Mouse (Mus musculus) heart, adult 11 months (tissue): ENCODE data around the gene Itgav.

Experiments used
- DNase-seq: peaks from one replicate; pipeline ENCODE4 v3.0.0; 2022

Gene Itgav

DNA sequence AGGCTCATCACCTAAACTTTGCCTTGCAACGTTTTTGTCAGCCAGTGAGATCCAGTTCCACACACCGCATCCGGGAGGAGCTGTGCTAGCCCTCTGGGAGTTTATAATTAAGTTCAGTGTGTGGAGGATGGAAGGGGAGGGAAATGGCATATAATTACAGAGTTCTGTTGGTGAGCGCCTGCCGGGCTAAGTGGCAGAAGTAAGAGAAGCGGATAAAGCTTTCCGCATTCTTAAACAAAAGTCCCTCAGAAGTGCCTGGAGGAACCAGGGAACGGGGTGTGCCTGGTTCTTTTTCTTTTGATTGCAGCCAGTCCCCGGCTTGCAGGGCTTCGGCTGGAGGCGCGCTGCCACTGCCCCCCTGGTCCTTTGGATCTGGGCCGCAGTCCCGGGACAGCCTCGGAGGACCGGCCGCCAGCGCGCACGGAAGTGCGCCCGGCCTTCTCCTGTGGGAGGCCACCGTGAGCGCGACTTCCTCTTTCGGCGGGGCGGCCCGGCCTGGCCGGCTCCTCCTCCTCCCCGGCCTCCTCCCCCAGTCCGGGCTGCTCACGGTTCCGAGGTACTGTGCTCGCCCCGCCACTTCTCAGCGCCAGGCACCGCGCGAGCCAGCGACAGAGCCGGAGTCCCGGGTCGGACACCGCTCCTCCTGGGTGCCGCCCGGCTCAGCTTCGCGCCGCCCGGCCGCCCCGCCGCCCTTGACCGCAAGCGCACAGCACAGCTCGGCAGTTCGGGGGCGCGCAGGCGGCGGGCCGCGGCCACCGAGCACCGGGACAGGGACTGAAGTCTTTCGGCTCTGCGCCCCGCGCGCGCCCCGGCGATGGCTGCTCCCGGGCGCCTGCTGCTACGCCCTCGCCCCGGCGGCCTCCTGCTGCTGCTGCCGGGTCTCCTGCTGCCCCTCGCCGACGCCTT lies at the start of gene Itgav:
Gene Itgav (plus strand): TSS at position 477 of the 906 bp plus-strand sequence.
- DNase-seq = peak; percentile 100

- DNase-seq = no peak
Observed at GRCm38 (mm10) chr2:83674421-83674820, 49.8 kb upstream of the Itgav start.

DNA sequence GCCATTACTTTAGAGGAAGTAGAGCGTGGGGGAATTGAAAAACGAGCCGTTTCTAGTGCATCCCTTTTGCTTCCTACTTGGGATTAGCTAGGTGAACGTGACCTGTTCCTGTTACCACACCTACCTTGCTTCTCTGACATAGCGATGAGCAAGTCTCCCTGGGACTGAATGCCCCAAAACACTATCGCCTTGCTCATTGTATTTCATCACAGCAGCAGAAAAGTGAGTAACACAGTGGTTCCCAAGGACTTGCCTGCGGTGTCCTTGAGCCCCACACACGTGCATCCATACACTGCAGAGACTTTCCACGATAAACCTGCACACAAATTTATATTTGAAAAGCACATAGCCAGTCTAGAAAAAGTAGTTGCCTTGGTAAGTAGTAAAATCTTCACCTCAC lies 49.3 kb upstream of the Itgav start:
- DNase-seq = no peak

- DNase-seq = no peak
Observed at GRCm38 (mm10) chr2:83675681-83676080, 48.5 kb upstream of the Itgav start.

GRCm38 (mm10) chr2:83676226-83676870 lies 47.8 kb upstream of the Itgav start:
- no peak for DNase-seq

DNA sequence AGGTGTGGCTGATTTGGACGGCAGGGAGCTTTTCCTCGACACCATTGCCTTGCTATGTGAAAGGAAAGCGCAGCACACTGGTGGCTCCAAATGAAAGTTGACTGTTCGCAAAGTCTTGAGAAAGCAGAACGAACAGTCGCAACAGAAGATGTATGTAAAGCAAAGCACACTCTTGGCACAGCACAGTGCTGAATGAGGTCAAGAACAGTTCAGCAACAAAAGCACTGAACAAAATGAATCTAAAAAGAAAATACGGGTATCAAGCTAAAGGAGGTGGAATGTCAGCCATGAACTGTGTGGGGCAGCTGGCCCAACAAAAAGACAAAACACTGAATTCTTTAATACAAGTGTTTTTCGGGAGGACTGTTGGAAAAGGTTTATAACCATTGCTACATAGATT lies 42.9 kb upstream of the Itgav start:
- no peak for DNase-seq

DNA sequence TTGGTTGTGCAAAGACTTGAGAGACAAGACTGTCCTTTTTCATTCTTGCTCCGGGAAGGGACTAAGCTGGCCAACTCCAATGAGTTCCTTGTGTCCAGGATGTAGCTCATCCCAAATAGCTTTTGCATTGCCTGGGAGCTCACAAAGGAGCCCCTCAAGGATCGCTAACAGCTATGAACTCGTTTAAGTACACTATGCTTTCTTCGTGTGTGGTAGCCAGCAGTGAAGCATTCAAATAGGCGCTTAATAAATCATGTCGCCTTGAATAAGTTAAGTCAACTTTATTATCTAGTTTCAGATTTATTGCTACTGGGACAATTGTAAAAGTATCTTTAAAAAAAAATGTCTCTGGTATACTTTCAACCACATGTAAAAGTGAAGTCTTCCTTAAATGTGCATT lies 42.4 kb upstream of the Itgav start:
- DNase-seq = no peak

GRCm38 (mm10) chr2:83682282-83682681 lies 41.9 kb upstream of the Itgav start:
- DNase-seq = peak; percentile 87

DNA sequence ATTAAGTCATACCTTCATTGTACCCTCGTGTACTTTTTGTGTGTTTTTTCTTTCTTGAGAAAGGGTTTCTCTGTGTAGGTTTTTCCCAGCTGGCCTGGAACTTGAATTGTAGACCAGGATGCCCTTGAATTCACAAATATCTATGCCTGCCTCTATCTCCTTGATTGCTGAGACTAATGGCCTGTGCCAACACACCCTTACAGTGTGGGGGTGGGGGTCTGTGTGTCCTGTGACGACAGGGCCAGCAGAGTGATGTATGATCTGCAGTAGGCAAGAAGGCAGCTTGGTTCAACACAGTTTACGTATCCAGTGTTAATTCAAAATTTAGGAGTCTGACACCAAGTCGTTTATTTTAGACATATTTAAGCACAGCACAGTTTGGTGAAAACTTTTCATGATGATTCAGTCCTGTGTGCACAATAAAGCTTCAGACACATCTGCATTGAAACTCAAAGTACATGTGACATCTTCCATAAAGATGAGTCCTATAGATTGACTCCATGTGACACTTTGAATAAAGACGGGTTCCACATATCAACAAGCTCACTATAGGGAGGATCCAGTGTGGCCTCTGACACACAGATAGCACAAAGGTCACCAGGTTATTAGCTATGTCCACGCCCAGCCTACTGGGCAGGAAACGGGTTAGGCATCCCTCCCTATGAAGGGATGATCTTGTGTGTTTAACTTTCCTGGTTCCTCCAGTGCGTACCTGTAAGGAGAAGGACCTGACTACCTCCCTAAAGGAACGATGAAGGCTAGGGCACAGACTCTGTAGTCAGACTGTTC lies 40.3 kb upstream of the Itgav start:
- peak; percentile 63 for DNase-seq

DNA sequence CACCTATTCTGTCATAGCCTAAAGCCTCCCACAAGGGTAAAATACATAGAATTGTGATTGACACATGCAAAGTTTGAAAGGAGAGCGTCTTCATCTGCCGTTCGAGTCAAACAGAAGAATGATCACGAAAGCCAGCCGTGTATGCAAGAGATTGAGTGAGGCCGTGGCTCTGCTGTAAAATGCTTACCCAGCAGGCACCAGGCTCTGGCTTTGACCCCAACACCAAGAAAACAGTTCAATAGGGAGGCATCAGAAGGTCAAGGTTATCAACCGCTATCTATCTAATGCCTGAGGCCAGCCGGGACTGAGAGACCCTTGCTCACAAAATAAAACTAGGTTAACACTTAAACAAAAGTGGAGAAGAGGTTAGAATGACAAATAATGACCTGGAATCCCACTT lies 39.5 kb upstream of the Itgav start:
- DNase-seq = peak; percentile 58

- peak; percentile 71 for DNase-seq
Observed at GRCm38 (mm10) chr2:83690372-83690771, 33.8 kb upstream of the Itgav start.

DNA sequence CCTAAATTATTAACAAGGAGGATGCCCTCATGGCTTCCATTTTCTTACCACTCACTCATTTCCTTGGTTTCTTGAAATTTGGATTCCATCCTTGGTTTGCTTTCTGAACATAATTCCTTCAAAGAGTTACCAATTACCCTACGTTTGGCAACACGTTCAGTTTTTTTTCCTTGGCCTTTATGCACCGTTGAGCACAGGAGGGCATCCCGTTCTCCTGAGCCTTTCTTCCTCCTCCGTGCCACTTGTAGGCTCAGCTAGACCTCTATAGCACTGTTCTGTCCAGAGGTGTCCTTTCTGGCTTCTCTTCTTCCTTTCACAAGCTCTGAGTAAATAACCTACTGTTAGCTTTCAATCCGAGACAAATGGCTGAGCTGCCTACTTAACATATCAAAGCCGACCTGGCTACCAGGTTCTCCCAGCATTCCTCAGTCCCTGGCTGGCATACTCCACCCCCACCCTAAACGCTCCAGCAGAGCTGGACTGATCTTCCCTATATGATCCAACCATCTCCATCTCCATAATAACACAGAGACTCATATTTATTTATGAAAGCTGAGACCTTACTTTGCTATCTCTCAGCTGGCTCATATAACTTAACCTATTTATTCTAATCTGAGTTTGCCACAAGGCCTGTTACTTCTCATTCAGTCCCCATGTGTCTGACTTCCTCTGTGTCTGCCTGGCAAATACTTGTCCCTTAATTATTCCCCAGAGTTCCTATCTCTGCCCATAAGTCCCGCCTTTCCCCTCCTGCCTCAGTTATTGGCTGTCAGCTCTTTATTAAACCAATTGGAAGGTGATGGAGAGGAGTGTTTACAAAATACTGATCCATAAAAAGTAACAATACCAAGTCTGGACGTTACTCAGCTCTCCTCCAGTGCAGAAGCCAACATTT lies 31.3 kb upstream of the Itgav start:
- peak; percentile 44 for DNase-seq

- no peak for DNase-seq
Observed at GRCm38 (mm10) chr2:83694061-83694460, 30.1 kb upstream of the Itgav start.

- peak; percentile 71 for DNase-seq
Observed at GRCm38 (mm10) chr2:83695345-83696247, 28.6 kb upstream of the Itgav start.

DNA sequence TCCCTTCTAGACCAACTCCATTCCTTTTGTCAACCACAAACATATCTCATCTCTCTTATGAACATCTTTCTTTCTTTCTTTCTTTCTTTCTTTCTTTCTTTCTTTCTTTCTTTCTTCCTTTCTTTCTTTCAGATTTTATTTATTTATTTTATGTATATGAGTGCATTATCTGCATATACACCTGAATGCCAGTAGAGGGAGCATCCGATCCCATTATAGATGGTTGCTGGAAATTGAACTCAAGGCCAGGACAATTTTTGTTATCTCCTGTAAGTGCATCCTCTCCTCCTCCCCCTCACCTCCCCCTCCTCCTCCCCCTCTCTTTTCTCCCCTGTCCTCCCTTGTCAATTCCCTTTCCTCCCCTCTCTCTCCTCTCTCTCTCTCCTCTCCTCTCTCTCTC lies 25.7 kb upstream of the Itgav start:
- no peak for DNase-seq

- no peak for DNase-seq
Observed at GRCm38 (mm10) chr2:83699324-83699723, 24.9 kb upstream of the Itgav start.

GRCm38 (mm10) chr2:83700667-83701066 lies 23.5 kb upstream of the Itgav start:
- DNase-seq = no peak

GRCm38 (mm10) chr2:83702411-83702810 lies 21.8 kb upstream of the Itgav start:
- DNase-seq = no peak

GRCm38 (mm10) chr2:83705580-83706158 lies 18.5 kb upstream of the Itgav start:
- DNase-seq = peak; percentile 93

- no peak for DNase-seq
Observed at GRCm38 (mm10) chr2:83709896-83710524, 14.2 kb upstream of the Itgav start.
